Mouse (Mus musculus) erythroblast, embryonic 14.5 days (primary cell): ENCODE data around the gene Adamts1.

ENCODE experiments used
- GATA1 ChIP-seq: IDR thresholded peaks from 2 replicates; pipeline ENCODE4 v1.6.1; 2012; ENCODE audit warnings: low read length, inconsistent platforms, mixed read lengths
- TAL1 ChIP-seq: IDR thresholded peaks from 3 replicates; pipeline ENCODE4 v1.6.1; 2012; ENCODE audit warnings: low read length, inconsistent platforms, mixed read lengths

GRCm38 (mm10) chr16:85799971-85800370 lies 2.9 kb downstream of the Adamts1 start:
- TF ChIP-seq GATA1, result no peak
- no peak for TF ChIP-seq TAL1
